Mouse (Mus musculus): ENCODE measurements around the gene Fgfrl1.

The Fgfrl1 gene

DNA sequence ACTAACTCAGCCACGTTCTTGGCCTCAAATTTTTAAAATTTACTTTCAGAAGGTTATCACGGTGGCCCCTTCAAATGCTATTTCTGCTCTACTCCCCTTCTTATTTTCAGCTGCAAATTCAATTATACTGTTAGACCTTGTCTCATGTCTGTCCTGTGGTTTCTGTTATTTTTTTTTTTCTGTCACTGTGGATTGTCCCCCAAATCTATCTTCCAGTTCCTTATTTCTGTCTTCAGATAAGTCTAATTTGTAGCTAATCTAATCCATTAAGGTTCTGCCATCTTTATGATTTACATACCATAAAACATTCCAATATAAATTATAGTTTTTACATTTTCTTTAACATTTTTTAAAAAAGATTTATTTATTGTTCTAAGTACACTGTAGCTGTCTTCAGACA lies 24.8 kb upstream of the Fgfrl1 start:
- DNase-seq (ENCODE audit: low read depth), result no peak

DNA sequence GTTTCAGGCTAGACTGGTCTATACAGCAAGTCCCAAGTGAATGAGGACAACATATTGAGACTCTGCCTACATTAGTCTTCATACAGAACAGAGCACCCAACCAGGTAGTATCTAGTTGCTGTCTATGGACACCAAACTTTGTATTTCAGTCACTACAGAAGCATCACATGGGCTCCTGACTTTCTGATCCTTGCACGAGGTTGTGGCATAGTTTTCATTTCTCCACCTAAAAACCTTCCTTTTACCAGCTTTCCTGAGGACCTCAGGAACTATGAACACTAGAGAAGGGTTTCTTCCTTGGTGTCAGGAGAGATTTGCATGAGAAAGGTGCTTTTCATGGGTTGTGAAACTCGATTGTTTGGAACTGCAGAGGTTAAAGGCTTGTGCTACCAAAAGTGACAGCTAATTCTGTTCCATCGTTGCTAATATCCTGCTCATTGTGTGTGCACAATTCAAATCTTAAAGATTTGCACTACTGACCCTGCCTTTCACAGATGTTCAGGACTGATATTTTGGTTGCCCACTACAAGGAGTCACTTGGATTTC lies 23.7 kb upstream of the Fgfrl1 start:
- no peak for DNase-seq (ENCODE audit: low read depth)

DNA sequence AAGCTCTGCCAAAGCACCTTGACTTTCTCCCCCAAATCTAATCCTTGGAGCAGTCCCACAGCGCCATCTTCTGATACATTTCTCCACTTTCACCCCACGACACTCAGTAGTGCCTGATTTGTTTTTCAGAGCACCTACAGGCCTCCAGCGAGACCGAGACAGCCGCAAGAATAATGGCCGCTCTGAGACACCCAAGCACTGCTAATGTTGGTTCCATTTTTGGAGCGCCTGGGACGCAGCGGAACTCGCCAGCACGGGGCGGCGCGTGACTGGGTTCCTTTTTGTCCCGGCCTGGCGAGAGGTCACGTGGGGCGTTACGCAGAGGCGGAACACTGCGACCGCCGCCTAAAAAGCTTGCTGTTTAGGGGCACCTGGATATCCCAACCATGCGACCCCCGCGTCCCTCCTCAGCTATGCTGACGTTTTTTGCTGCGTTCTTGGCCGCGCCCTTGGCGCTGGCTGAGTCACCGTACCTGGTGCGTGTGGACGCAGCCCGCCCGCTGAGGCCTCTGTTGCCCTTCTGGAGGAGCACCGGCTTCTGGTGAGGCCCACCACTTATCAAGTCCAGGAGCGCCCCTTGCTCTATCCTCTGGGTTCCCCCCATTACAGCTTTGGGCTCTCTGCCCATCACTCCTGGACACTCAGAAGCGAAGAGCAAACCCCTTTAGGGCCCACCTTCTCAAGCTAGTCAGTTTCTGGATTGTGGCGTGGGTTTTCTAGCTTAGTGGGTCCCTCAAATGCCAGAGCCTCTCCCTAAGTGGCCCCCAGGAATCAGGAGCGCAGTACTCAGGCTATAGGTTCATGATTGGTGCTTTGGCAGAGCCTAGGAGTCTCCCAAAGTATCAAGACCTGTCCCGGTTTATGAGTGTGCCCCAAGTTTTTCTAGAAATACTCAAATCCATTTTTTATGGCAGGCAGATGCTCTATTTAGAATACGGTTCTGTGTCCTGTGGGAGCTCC lies 22.9 kb upstream of the Fgfrl1 start, which contains the start of gene Dgkq:
Gene Dgkq, minus strand, starts transcription at position 696 of the 960 bp plus-strand sequence.
- peak; percentile 92 for DNase-seq (ENCODE audit: low read depth)

DNA sequence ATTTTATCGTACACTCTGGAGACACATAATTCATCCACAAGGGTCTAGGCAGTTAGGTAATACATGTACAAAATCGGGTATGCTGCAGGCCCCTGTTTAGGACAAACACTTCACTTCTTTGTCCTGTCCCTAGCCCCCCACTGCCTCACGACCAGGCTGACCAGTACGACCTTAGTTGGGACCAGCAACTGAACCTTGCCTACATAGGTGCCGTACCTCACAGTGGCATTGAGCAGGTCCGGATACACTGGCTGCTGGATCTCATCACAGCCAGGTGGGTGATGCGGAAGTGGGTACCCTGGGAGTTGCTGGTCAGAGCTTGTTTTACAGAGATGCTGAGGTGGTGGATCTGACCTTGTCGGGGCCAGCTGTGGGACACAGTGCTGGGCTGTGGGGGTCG lies 22.2 kb upstream of the Fgfrl1 start:
- no peak for DNase-seq (ENCODE audit: low read depth)

DNA sequence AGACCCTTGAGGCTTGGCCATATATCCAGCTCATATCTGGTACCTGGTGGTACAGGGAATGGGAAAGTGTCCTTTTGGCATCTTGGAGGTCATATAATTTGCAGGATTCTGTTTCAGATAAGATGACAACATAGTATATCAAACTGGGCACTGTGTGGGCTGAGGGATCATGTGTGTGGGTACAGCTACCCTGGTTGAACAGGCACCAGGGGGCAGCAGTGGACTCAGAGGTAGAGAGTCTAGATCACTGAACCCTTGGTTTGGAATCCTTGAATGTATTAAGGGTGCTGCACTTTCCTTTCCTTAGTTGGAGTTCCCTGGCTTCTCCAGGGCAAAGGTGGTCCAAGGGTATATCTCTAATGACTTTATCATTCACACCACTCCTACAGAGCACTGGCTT lies 21.4 kb upstream of the Fgfrl1 start:
- peak; percentile 81 for DNase-seq (ENCODE audit: low read depth)

DNA sequence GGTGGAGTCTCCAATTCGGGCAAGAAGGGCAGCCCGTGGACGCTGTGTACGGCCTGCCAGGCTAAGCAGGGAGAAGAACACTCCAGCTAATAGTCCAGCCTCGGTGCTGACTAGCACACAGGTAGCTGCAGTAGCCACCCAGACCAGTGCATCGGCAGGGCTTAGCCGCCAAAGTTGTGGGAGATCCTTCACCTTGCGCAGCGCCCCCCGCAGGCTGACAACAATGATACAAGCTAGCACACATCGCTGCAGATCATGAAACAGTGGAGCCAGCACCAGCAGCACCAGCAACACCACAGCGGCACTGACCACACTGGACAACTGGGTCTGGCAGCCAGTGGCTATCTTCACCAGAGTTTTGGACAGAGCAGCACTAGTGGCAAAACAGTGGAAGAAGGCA lies 20.4 kb upstream of the Fgfrl1 start:
- DNase-seq (ENCODE audit: low read depth), result no peak

DNA sequence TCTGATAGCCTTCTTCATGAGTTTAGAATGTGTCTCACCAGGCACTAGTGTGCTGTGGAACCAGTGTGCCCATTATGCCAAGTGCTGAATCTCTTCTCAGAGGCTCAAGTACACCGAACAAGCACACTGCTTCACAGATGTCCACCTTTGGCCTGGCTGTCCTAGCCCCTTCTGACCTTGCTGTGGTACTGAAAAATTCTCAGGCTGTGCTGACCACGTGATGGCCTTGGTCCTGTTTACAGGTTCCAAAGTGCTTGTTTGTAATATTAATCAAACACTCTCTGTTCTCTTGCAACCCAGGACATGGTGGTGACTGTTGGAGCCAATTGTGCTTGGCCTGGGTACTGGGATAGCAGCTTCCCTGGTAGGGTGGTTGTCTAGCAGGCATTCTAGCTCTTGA lies 17.6 kb upstream of the Fgfrl1 start:
- no peak for DNase-seq (ENCODE audit: low read depth)

DNA sequence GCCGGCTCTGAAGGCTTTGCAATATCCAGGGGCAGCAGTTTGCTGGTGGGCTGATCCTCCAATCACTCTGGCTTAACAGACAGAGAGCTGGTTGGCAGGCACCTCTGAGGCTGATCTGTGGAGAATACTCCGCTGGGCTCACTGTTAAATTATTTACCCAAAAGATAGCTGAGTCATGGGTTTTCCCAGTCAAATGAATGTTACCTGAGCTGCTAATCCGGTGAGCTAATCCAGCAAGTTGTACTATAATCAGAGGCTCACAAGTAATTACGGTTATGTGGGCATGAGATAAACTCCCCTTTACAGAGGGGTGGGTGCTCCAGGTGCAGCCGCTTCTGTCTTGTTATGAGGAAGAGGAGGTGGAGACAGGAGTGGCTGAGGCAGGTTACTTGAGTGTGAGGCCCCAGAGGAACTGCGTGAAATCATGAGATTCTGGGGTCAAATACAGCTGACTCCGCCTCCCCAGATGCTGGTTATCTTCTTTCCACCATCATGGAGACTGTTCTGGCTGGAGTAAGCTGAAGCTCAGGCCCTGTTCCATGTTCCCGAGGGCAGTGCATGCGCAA lies 16.8 kb upstream of the Fgfrl1 start, which contains the start of gene Slc26a1:
Gene Slc26a1, minus strand, starts transcription at position 319 of the 566 bp plus-strand sequence.
- no peak for DNase-seq (ENCODE audit: low read depth)

DNA sequence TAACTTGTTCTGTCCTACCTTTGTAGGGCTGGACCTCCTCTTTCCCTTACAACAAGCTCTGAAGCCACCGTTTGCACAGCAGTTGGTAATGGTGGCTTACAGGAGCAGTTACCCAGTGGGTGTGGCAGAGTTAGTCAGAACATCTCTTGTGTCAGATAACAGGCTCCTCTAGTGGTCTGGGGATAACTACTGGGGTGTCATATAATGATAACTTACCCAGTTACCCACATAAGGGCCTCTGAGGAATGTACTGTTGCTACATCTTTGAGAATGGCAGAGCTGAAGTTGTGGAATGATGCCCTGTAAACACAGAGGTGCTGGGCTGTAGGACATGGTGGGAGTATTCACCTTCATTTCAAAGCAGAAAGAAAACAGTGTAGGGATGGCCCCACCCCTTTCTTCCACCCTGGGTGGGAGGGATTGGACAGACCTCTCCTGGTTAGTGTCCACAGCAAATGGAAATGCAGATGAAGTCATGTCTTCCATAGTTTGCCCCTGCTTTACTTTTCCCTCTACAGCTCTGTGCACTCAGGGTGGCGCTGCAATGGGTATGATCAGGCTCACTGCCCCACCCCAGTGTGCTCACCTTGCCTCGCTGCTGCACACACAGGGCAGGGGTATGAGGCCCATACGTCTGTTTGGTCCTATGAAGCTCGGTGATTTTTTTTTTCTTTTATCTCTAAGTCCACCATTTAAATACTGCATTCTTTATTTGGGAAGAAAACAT lies 15.2 kb upstream of the Fgfrl1 start:
- DNase-seq (ENCODE audit: low read depth), result no peak

DNA sequence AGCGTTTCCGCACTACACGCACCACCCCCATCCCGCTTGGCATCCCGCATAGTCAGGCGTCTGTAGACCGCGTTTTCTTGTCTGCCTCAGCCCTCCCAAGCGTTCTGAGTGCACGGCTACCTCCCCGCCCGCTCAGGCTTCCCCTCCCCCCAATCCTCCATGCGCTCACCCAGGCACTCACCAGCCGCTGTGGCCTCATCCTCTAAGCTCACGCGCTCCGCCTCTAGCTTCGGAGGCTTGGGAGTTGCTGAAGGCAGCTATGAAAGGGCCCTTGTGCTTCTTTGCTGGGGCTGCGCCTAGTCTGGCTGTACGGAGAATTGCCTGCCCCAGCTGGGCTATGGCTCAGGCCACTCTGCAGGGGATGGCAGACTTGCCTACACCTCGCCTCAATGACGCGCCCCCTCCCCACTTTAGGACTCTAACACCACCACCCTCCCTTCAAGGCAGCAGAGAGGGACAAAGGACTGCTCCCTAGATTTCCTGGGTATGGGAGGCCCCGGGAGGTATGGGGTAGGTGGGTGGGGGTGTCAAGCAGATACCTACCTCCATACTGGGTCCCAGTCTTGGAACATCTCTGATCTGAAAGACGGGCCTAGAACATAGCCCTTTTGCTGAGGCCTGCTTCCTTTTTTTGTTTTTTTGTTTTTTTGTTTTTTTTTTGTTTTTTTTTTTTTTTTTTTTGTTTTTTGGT lies 14.4 kb upstream of the Fgfrl1 start:
- DNase-seq (ENCODE audit: low read depth), result no peak

DNA sequence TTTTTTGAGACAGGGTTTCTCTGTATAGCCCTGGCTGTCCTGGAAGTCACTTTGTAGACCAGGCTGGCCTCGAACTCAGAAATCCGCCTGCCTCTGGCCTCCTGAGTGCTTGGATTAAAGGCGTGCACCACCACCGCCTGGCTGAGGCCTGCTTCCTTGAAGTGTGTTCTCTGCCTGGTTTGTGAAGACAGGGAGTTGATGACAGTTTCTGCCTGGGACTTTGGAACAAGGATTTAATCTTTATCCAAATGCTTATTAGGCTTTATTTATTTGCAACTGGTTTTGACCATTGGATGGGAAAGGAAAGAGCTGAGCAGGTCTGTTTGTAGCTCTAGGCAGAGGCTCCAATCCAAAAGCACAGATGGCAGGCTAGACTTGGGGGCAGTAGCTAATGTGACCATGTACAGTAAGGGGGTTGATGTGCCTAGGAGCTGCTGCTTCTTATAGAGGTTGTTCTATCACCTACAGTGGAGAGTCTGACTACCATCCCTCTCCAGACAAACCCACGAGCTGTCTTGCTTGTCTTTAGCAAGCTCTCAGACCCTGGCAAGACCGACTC lies 13.8 kb upstream of the Fgfrl1 start:
- DNase-seq (ENCODE audit: low read depth), result no peak

DNA sequence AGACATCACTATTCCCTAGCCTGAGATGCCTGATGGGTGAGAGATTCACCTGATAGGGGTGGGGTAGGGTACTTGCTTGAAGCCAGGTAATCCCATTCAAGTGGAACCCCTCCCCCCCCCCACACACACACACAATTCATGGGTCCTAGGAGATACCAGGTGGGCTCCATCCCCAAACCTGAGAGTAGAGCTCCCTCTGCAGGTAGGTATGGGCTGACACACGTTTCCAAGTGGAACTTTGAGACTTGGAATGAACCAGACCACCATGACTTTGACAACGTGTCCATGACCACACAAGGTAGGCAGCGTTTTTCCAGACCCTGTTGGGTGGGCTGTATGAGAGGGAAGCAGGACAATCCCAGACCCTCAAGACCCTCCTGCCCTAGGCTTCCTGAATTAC lies 12.3 kb upstream of the Fgfrl1 start:
- no peak for DNase-seq (ENCODE audit: low read depth)

DNA sequence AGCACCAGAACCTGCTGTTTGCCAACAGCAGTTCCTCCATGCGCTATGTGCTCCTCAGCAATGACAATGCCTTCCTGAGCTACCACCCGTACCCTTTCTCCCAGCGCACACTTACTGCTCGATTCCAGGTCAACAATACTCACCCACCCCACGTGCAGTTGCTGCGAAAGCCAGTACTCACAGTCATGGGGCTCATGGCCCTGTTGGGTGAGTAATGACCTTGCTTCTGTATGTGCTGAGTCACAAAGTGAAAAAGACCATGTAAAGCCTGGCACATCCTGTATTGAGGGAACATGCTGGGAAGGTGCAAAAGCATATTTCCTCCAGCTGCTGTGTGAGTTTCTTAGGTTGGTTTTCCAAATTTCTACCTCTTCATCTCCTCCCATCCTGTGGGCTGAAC lies 11.3 kb upstream of the Fgfrl1 start:
- peak; percentile 67 for DNase-seq (ENCODE audit: low read depth)

DNA sequence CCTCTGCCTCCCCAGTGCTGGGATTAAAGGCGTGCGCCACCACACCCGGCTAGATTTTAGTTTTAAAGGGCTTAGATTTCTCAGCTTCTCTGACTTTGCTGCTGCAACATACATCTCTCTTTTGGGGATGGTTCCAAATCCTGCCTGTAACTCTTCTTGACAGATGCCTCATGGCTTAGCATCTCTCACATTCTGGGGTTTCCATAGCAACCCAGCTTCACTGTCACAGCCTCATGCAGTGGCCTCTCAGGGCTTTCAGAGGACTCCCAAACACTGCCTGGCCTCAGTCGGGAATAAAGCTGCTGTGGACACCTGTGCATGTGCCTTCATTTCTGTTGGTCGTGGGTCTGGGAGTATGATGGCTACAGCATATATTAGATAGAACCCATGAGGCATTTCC lies 3.1 kb upstream of the Fgfrl1 start:
- DNase-seq (ENCODE audit: low read depth), result no peak

DNA sequence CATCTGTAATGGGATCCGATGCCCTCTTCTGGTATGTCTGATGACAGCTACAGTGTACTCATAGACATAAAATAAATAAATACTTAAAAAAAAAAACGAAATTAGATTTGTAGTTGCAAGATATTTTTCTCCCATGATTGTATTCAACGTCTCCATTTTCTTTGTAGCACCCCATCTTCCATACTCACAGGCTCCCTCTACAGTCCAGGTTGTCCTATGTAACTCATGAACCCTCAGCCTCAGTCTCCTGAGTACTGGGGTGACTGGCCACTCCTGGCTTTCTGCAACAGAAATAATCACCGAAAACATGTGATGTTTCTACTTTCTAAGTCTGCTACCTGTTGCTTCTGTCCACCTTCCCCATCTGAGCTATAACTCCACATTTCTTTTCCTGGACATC lies 1.0 kb upstream of the Fgfrl1 start:
- DNase-seq (ENCODE audit: low read depth), result no peak

DNA sequence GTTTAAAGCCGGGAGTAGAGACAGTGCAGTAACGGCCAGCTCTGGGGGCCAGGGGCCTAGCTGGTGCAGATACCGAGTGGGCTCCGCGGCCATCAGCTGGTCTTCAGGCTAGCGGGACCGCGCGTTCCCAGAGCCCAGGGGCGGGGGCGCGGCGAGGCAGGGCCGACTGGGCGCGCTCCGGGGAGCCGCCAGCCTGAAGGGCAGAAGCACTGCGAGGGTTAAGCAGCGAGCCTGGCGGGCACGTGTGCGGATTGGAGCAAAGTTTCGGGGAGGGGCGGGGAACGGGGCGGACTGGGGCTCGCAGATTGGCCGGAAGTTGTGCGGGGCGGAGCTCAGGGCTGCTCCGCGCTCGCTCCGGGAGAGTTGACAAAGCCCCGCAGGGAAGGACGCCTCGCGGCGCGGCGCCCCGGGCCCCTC lies 1.7 kb downstream of the Fgfrl1 start:
- peak; percentile 95 for DNase-seq (ENCODE audit: low read depth)

DNA sequence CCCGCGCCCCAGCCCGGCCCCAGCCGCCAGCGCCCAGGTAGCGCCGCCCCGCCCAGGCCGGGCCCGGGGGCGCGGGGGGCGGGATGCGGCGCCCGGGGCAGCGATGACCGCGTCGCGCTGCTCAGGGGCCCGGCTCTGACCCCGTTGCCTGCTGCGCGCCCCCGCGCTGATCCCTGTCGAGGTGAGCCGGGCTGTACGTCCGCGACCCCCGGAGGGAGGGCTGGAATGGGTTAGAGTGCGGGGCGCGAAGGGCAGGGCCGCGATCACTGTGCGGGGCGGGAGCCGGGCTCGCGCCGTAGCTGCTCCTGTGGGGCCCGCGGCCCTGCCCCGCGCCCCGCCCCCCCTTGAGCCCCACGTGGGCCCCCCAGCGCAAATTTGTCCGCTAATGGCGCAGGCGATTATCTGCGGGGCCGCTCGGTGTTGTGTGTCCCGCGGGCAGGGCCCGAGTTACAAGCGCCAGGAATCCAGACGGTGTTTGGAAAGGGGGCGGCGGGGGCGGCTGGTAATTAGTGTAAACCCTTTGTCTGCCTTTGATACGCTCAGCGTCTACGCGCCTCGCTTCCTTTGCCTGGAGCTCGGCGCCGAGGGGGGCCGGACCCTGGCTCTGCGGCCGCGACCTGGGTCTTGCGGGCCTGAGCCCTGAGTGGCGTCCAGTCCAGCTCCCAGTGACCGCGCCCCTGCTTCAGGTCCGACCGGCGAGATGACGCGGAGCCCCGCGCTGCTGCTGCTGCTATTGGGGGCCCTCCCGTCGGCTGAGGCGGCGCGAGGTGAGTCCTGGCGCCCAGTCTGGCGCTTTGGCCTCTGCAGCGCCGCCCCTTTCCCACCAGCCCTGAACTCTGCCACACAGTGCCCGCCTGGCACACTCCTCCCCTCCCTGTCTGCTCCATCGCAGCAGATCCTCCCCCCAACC lies 2.4 kb downstream of the Fgfrl1 start:
- DNase-seq (ENCODE audit: low read depth), result peak; percentile 51

DNA sequence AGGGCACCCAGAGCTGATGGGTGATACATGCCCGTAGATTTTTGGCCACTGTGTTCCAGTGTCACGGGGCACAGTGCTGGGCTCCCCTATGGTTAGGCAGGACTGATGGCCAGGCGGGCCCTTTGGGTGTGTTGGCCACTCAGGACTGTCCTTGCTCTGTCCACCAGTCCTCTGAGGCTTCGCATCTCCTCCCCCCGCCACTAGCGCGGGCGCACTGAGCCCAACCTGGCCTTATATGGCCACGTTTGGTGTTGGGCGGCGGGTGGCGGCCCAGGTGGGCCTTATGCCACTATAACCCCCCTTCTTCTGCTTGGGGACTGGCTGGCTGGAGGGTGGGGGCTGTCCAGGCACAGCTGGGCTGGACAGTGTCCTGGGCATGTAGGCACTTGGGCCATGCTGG lies 3.7 kb downstream of the Fgfrl1 start:
- no peak for DNase-seq (ENCODE audit: low read depth)

DNA sequence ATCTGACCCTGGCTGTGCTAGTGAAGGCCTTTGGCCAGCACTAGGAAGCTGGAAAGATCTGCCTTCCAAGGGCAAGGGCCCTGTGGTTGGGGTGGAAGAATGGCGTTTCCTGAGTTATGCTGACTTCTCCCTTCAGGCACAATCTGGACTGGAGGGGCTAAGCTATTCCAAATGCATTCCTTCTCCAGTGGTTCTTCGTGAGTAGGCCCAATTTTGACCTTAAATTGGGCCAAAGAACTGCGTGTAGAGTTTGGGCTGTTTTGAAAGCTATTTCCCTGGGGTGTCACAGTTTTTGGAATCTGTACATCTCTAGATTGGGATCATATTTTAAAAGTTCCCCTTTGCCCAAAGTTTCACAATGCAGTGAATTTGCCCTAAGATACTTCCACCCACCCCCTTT lies 4.4 kb downstream of the Fgfrl1 start:
- no peak for DNase-seq (ENCODE audit: low read depth)

DNA sequence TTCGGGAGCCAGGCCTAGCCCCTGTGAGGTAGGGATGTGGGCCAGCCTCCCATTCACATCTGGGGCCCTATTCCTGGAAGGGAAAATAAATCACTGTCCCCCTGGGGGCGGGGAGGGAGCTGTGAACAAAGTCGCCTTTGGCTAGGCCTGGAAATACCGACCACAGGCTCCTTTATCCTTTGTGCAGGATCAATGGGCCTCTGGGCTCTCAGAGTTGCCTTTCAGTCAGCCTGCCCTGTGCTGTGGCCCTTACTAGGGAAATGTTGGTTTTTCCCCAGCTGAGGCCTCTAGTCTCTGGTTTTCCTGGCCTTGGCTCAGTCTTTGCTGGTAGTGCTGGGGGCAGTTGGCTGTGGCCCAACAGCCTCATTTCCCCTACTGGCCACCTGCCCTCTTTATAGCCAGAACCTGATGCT lies 5.2 kb downstream of the Fgfrl1 start:
- DNase-seq (ENCODE audit: low read depth), result peak; percentile 73

Data from NIH3T3 (cell line).